Mouse (Mus musculus) heart, embryonic 14.5 days (tissue): Measurements from ENCODE around the gene Syn3. TPM values are rescaled to one million over a fixed set of nuclear protein-coding genes. Genes with fewer than 3 reads are reported as not detected.

Experiments used
- ATAC-seq: fragments of 200-750 bp; cut with Nextera tagmentation; 2 replicates; pipeline ENCODE4 v1.8.0; 2017; ENCODE audit warnings: low read depth, moderate TSS enrichment; ENCODE audit not compliant: insufficient number of reproducible peaks, insufficient read depth, low FRiP score
- H3K27ac ChIP-seq, 2 experiments: fragments of 200-500 bp in 1 of 2; fragments of 300-500 bp in 1 of 2; sonication (generic) in 1 of 2; replicated peaks in 1 of 2; 2 replicates each; pipeline ENCODE4 v1.5.1; 2012 to 2014; ENCODE audit warnings: low read depth in 2 of 2, low read length in 2 of 2, control low read depth in 1 of 2, mild to moderate bottlenecking in 1 of 2, mixed read lengths in 1 of 2; ENCODE audit not compliant: control insufficient read depth in 1 of 2, insufficient read depth in 1 of 2
- H3K27me3 ChIP-seq: fragments of 300-500 bp; sonication (generic); 2 replicates; pipeline ENCODE4 v1.6.1; 2014; ENCODE audit warnings: mild to moderate bottlenecking, low read length, control low read depth; ENCODE audit not compliant: control insufficient read depth, insufficient read depth
- H3K36me3 ChIP-seq: fragments of 300-500 bp; sonication (generic); 2 replicates; pipeline ENCODE4 v1.6.1; 2014; ENCODE audit warnings: mild to moderate bottlenecking, control low read depth, low read length, mixed read lengths; ENCODE audit not compliant: control insufficient read depth, insufficient read depth
- H3K4me1 ChIP-seq, 2 experiments: fragments of 200-500 bp in 1 of 2; fragments of 300-500 bp in 1 of 2; sonication (generic) in 1 of 2; 2 replicates each; pipeline ENCODE4 v1.6.1; 2012 to 2014; ENCODE audit warnings: low read length in 2 of 2, control low read depth in 1 of 2, mixed read lengths in 1 of 2; ENCODE audit not compliant: control insufficient read depth in 2 of 2, insufficient read depth in 2 of 2
- H3K4me2 ChIP-seq: fragments of 300-500 bp; sonication (generic); 2 replicates; pipeline ENCODE4 v1.6.1; 2014; ENCODE audit warnings: mild to moderate bottlenecking, low read length
- H3K4me3 ChIP-seq, 2 experiments: fragments of 200-500 bp in 1 of 2; fragments of 300-500 bp in 1 of 2; sonication (generic) in 1 of 2; 2 replicates each; pipeline ENCODE4 v1.5.1; 2012 to 2014; ENCODE audit warnings: low read length in 2 of 2, mild to moderate bottlenecking in 2 of 2, control low read depth in 1 of 2, low read depth in 1 of 2, moderate library complexity in 1 of 2; ENCODE audit not compliant: control insufficient read depth in 1 of 2, insufficient read depth in 1 of 2
- H3K9ac ChIP-seq: fragments of 300-500 bp; sonication (generic); 2 replicates; pipeline ENCODE4 v1.6.1; 2014; ENCODE audit warnings: mild to moderate bottlenecking, low read length
- H3K9me3 ChIP-seq: fragments of 300-500 bp; sonication (generic); 2 replicates; pipeline ENCODE4 v1.6.1; 2016; ENCODE audit warnings: low read length, control low read depth; ENCODE audit not compliant: control insufficient read depth
- WGBS: fragments of 180-500 bp; shearing (Covaris S2); extraction: QIAGEN DNeasy Blood & Tissue Kit; methylation state at CpG from one replicate; pipeline ENCODE4 v1.1.7; 2014; 5-methylcytosine and 5-hydroxymethylcytosine counted together
- polyA plus RNA-seq: library from polyadenylated mRNA; unstranded; fragments of >200 nt; fragmentation: Nextera tagmentation; extraction: Ambion mirVana; gene quantifications from 2 replicates; pipeline ENCODE4 v1.2.1, GENCODE M21; 2014

Gene Syn3
- polyA plus RNA-seq, 1 experiment from 2014 or later: 1.1 TPM

DNA sequence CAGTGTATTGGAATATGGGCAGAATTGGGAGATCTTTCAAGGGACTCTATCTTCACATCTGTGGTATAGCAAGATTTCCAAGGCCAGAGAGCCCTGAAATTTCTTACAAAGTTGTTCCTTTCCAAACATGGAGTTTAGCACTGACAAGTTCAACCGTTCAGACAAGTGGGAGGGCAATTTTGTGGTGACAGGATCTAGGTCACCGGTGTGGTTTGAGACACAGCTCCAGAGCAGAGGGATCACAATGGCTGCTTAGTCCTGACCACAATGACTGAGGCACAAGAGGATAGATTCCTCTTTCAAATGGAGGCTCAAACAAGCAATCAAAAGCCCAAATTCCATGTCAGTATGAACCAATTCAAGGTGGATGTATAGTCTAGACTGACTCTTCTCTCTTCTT lies 487.5 kb downstream of the Syn3 start:
- Histone ChIP-seq H3K27ac (no peak overlapping the region), H3K4me2 (no peak overlapping the region), H3K4me1 (no peaks in the 10 kb centered on the region), H3K9me3 (no peaks in the 10 kb centered on the region), H3K27me3 (no peaks in the 10 kb centered on the region), H3K9ac (no peak overlapping the region), H3K4me3 (no peak overlapping the region), H3K36me3 (no peaks in the 10 kb centered on the region)
- ATAC-seq: no peak
- 73% methylated on average over 2 of the region's 2 CpGs for WGBS

DNA sequence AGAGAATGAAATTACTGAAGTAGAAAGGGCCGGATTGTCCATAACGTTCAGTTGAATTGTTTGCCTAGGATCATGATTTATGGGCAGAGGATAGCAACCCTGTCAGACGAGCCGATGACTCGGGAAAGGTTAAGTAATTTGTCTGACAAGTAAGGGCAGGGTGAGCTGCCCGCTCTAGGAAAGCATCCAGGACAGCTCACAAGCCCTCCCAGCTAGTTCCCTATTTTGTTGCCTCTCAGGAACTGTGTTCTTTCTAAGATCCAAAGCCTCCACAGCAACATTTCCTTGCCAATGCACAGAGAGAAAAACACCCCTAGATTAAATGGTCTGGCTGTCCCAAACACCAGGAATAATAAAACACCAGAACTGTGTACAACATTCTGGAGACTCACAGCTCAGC lies 488.1 kb downstream of the Syn3 start:
- H3K36me3 ChIP-seq: no peaks in the 10 kb centered on the region
- no peak overlapping the region for H3K9ac ChIP-seq
- ATAC-seq: no peak
- no peak overlapping the region for H3K4me2 ChIP-seq
- no peaks in the 10 kb centered on the region for H3K4me1 ChIP-seq
- no peak overlapping the region for H3K4me3 ChIP-seq
- no peak overlapping the region for H3K27ac ChIP-seq
- H3K9me3 ChIP-seq: no peaks in the 10 kb centered on the region
- no peaks in the 10 kb centered on the region for H3K27me3 ChIP-seq
- WGBS: 62% methylated on average over 6 of the region's 6 CpGs

DNA sequence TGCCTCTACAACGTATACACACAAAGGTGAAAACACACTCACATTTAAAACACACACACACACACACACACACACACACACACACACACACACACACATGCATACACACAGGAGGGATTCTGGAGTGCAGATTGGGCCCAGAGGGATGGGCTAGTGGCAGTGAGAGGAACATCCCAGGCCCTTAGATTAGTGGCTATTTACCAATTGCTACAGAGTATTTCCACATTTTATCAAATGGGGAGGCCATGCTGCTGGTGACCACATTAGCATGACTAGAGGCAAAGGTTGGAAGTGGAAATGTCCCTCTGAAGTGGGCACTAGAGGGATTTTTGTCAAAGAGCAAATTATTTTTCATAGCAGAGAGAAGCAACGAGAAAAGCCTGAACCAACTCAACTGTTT lies 489.0 kb downstream of the Syn3 start:
- WGBS: 68% methylated on average over 2 of the region's 2 CpGs

DNA sequence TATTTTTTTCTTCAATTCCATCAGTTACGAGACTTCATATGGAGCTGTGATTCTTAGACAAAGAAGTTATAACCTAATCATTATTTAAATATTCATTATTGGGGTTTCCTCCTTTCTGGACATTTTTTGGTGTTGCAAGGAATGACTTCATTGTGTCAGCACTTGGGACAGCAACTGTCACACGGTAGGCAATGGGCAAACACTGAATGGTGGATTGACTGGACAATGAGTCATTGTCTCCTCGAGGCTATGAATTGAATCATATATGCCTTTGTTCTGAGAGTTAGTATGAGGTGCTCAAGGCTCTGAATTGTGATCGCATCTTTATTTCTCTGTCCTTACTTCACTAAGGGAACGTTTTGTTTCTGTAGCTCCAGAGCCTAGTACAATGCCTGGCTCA lies 492.2 kb downstream of the Syn3 start:
- Histone ChIP-seq H3K4me2 (no peak overlapping the region), H3K4me1 (no peaks in the 10 kb centered on the region), H3K36me3 (no peaks in the 10 kb centered on the region), H3K27me3 (no peaks in the 10 kb centered on the region), H3K9ac (no peak overlapping the region), H3K4me3 (no peak overlapping the region), H3K27ac (no peak overlapping the region), H3K9me3 (no peaks in the 10 kb centered on the region)
- 72% methylated on average over 5 of the region's 5 CpGs for WGBS
- ATAC-seq: no peak

More for the DNA sequence above, 489.0 kb downstream of the Syn3 start:
- Histone ChIP-seq H3K4me2 (no peak overlapping the region), H3K4me3 (no peak overlapping the region), H3K27me3 (no peaks in the 10 kb centered on the region), H3K9me3 (no peaks in the 10 kb centered on the region), H3K36me3 (no peaks in the 10 kb centered on the region), H3K4me1 (no peaks in the 10 kb centered on the region), H3K9ac (no peak overlapping the region), H3K27ac (no peak overlapping the region)
- ATAC-seq: no peak

Other genes starting within 250 kb of the Syn3 start
- 91.0 and 92.7 TPM in 2 replicates for gene Timp3, start 198.5 kb downstream of the Syn3 start, polyA plus RNA-seq
- gene Hsp90b1, start 206.6 kb upstream of the Syn3 start, polyA plus RNA-seq: 317 and 318 TPM in 2 replicates
- gene Ttc41, start 206.9 kb upstream of the Syn3 start, polyA plus RNA-seq: 1.5 and 1.6 TPM in 2 replicates